Mouse (Mus musculus) embryonic facial prominence, embryonic 15.5 days (tissue): ENCODE data around the gene Smg6. TPM values are rescaled to one million over a fixed set of nuclear protein-coding genes. Genes with fewer than 3 reads are reported as not detected.

ENCODE experiments used
- ATAC-seq: fragments of 200-750 bp; cut with Nextera tagmentation; 2 replicates; pipeline ENCODE4 v1.8.0; 2017; ENCODE audit warnings: low read depth, moderate TSS enrichment; ENCODE audit not compliant: insufficient number of reproducible peaks, low FRiP score, low TSS enrichment
- H3K27ac ChIP-seq: fragments of 300-500 bp; sonication (generic); replicated peaks from 2 replicates; pipeline ENCODE4 v1.5.1; 2015; ENCODE audit warnings: mild to moderate bottlenecking, inconsistent platforms
- H3K27me3 ChIP-seq: fragments of 300-500 bp; sonication (generic); 2 replicates; pipeline ENCODE4 v1.6.1; 2015; ENCODE audit warnings: inconsistent platforms
- H3K36me3 ChIP-seq: fragments of 300-500 bp; sonication (generic); 2 replicates; pipeline ENCODE4 v1.6.1; 2015; ENCODE audit warnings: mild to moderate bottlenecking, inconsistent platforms
- H3K4me1 ChIP-seq: fragments of 300-500 bp; sonication (generic); 2 replicates; pipeline ENCODE4 v1.6.1; 2015; ENCODE audit warnings: inconsistent platforms
- H3K4me2 ChIP-seq: fragments of 300-500 bp; sonication (generic); replicated peaks from 2 replicates; pipeline ENCODE4 v1.6.1; 2015; ENCODE audit warnings: mild to moderate bottlenecking, inconsistent platforms
- H3K4me3 ChIP-seq: fragments of 300-500 bp; sonication (generic); replicated peaks from 2 replicates; pipeline ENCODE4 v1.5.1; 2015; ENCODE audit warnings: mild to moderate bottlenecking, inconsistent platforms
- H3K9ac ChIP-seq: fragments of 300-500 bp; sonication (generic); 2 replicates; pipeline ENCODE4 v1.6.1; 2015; ENCODE audit warnings: inconsistent platforms
- H3K9me3 ChIP-seq: fragments of 300-500 bp; sonication (generic); replicated peaks from 2 replicates; pipeline ENCODE4 v1.6.1; 2016; ENCODE audit warnings: inconsistent platforms
- WGBS: fragments of 180-500 bp; shearing (Covaris S2); methylation state at CpG from one replicate; pipeline ENCODE4 v1.1.7; 2015; 5-methylcytosine and 5-hydroxymethylcytosine counted together
- polyA plus RNA-seq: library from polyadenylated mRNA; unstranded; fragments of >200 nt; fragmentation: Nextera tagmentation; extraction: Ambion mirVana; gene quantifications from 2 replicates; pipeline ENCODE4 v1.2.1, GENCODE M21; 2015

Gene Smg6
- polyA plus RNA-seq, 1 experiment from 2014 or later = 18.1 TPM

GRCm38 (mm10) chr11:74929111-74929510, 3.5 kb downstream of the Smg6 start:
- H3K36me3 ChIP-seq = peaks cover 31% of the 10 kb centered on the region
- no peak overlapping the region for H3K27ac ChIP-seq
- no peak overlapping the region for H3K4me2 ChIP-seq
- H3K4me1 ChIP-seq = peaks cover 18% of the 10 kb centered on the region
- WGBS = 90% methylated on average over 4 of the region's 4 CpGs
- no peak overlapping the region for H3K9ac ChIP-seq
- no peaks in the 10 kb centered on the region for H3K9me3 ChIP-seq
- no peaks in the 10 kb centered on the region for H3K27me3 ChIP-seq
- no peak overlapping the region for H3K4me3 ChIP-seq
- ATAC-seq = no peak

- Histone ChIP-seq H3K4me3 (no peak overlapping the region), H3K4me1 (peaks cover 10% of the 10 kb centered on the region), H3K27me3 (no peaks in the 10 kb centered on the region), H3K36me3 (peaks cover 44% of the 10 kb centered on the region), H3K27ac (no peak overlapping the region), H3K9ac (no peak overlapping the region), H3K4me2 (no peak overlapping the region), H3K9me3 (no peaks in the 10 kb centered on the region)
- WGBS = 91% methylated on average over 7 of the region's 7 CpGs
- ATAC-seq = no peak
These were observed 4.8 kb downstream of the Smg6 start for GRCm38 (mm10) chr11:74930391-74930790.

GRCm38 (mm10) chr11:74946348-74946747, 20.7 kb downstream of the Smg6 start:
- H3K27me3 ChIP-seq = no peaks in the 10 kb centered on the region
- H3K9me3 ChIP-seq = no peaks in the 10 kb centered on the region
- no peak overlapping the region for H3K4me3 ChIP-seq
- H3K36me3 ChIP-seq = peaks cover 46% of the 10 kb centered on the region
- no peak overlapping the region for H3K4me2 ChIP-seq
- WGBS = 67% methylated on average over 3 of the region's 3 CpGs
- no peak overlapping the region for H3K27ac ChIP-seq
- no peak overlapping the region for H3K9ac ChIP-seq
- no peak for ATAC-seq
- H3K4me1 ChIP-seq = no peaks in the 10 kb centered on the region

GRCm38 (mm10) chr11:74954901-74955300, 29.3 kb downstream of the Smg6 start:
- no peaks in the 10 kb centered on the region for H3K4me1 ChIP-seq
- H3K9ac ChIP-seq = no peak overlapping the region
- no peak overlapping the region for H3K4me3 ChIP-seq
- H3K36me3 ChIP-seq = peaks cover 14% of the 10 kb centered on the region; the same call in 1 of the 2 replicates
- H3K27me3 ChIP-seq = no peaks in the 10 kb centered on the region
- H3K4me2 ChIP-seq = no peak overlapping the region
- ATAC-seq = no peak
- no peaks in the 10 kb centered on the region for H3K9me3 ChIP-seq
- H3K27ac ChIP-seq = no peak overlapping the region

- Histone ChIP-seq H3K27me3 (no peaks in the 10 kb centered on the region), H3K4me3 (no peak overlapping the region), H3K9me3 (no peaks in the 10 kb centered on the region), H3K27ac (no peak overlapping the region), H3K4me1 (no peaks in the 10 kb centered on the region), H3K4me2 (no peak overlapping the region), H3K36me3 (peaks cover 8% of the 10 kb centered on the region; the same call in 1 of the 2 replicates), H3K9ac (no peak overlapping the region)
- ATAC-seq = no peak
These were observed 30.4 kb downstream of the Smg6 start for GRCm38 (mm10) chr11:74956006-74956405.

GRCm38 (mm10) chr11:74957600-74957999, 32.0 kb downstream of the Smg6 start:
- Histone ChIP-seq H3K27ac (no peak overlapping the region), H3K4me1 (no peaks in the 10 kb centered on the region), H3K4me3 (no peak overlapping the region), H3K9me3 (no peaks in the 10 kb centered on the region), H3K4me2 (no peak overlapping the region), H3K9ac (no peak overlapping the region), H3K27me3 (no peaks in the 10 kb centered on the region), H3K36me3 (peaks cover 8% of the 10 kb centered on the region; the same call in 1 of the 2 replicates)
- no peak for ATAC-seq
- whole genome bisulfite sequencing = 80% methylated on average over 2 of the region's 2 CpGs

- Histone ChIP-seq H3K36me3 (peaks cover 6% of the 10 kb centered on the region; the same call in 1 of the 2 replicates), H3K9me3 (no peaks in the 10 kb centered on the region), H3K4me3 (no peak overlapping the region), H3K27ac (no peak overlapping the region), H3K27me3 (no peaks in the 10 kb centered on the region), H3K4me1 (no peaks in the 10 kb centered on the region), H3K9ac (no peak overlapping the region), H3K4me2 (no peak overlapping the region)
- ATAC-seq = no peak
- 82% methylated on average over 2 of the region's 2 CpGs for WGBS
These were observed 33.9 kb downstream of the Smg6 start for GRCm38 (mm10) chr11:74959501-74959900.

- WGBS = 86% methylated on average over 9 of the region's 9 CpGs
- H3K4me3 ChIP-seq = no peak overlapping the region
- peaks cover 6% of the 10 kb centered on the region; the same call in 1 of the 2 replicates for H3K36me3 ChIP-seq
- no peak overlapping the region for H3K9ac ChIP-seq
- ATAC-seq = no peak
- no peaks in the 10 kb centered on the region for H3K4me1 ChIP-seq
- no peaks in the 10 kb centered on the region for H3K27me3 ChIP-seq
- H3K9me3 ChIP-seq = no peaks in the 10 kb centered on the region
- H3K27ac ChIP-seq = no peak overlapping the region
- H3K4me2 ChIP-seq = no peak overlapping the region
These were observed 34.5 kb downstream of the Smg6 start for GRCm38 (mm10) chr11:74960031-74960551.

- Histone ChIP-seq H3K9me3 (no peaks in the 10 kb centered on the region), H3K36me3 (peaks cover 2% of the 10 kb centered on the region; the same call in 1 of the 2 replicates), H3K4me2 (no peak overlapping the region), H3K9ac (no peak overlapping the region), H3K27ac (no peak overlapping the region), H3K4me1 (no peaks in the 10 kb centered on the region), H3K4me3 (no peak overlapping the region), H3K27me3 (no peaks in the 10 kb centered on the region)
- ATAC-seq = no peak
These were observed 36.3 kb downstream of the Smg6 start for GRCm38 (mm10) chr11:74961953-74962352.

- Histone ChIP-seq H3K9me3 (no peaks in the 10 kb centered on the region), H3K4me3 (no peak overlapping the region), H3K4me1 (no peaks in the 10 kb centered on the region), H3K27ac (0 out of 2 replicates have a peak overlapping the region, but pooled peaks have one; percentile 1), H3K27me3 (no peaks in the 10 kb centered on the region), H3K36me3 (no peaks in the 10 kb centered on the region; the same call in 1 of the 2 replicates), H3K4me2 (no peak overlapping the region), H3K9ac (no peak overlapping the region)
- WGBS = 64% methylated on average over 2 of the region's 2 CpGs
- ATAC-seq = no peak
These were observed 37.3 kb downstream of the Smg6 start for GRCm38 (mm10) chr11:74962846-74963407.

- Histone ChIP-seq H3K27me3 (no peaks in the 10 kb centered on the region), H3K4me1 (no peaks in the 10 kb centered on the region), H3K9ac (no peak overlapping the region), H3K27ac (no peak overlapping the region), H3K4me2 (no peak overlapping the region), H3K9me3 (no peaks in the 10 kb centered on the region), H3K4me3 (no peak overlapping the region), H3K36me3 (peaks cover 2% of the 10 kb centered on the region; the same call in 1 of the 2 replicates)
- WGBS = 86% methylated on average over 3 of the region's 3 CpGs
- ATAC-seq = no peak
These were observed 39.9 kb downstream of the Smg6 start for GRCm38 (mm10) chr11:74965516-74965915.
